Mouse (Mus musculus) erythroblast, adult 5-6 weeks (primary cell): ENCODE data around the gene Fmo2. TPM values are rescaled to one million over a fixed set of nuclear protein-coding genes. Genes with fewer than 3 reads are reported as not detected.

ENCODE experiments used
- ATAC-seq: replicated peaks from 2 replicates; pipeline ENCODE4 v1.8.0; 2016; ENCODE audit warnings: moderate number of reproducible peaks, mild to moderate bottlenecking, moderate TSS enrichment, inconsistent platforms; ENCODE audit not compliant: poor library complexity, low FRiP score, severe bottlenecking
- total RNA-seq, 2 experiments: library from RNA; stranded (forward) in 1 of 2; stranded (reverse) in 1 of 2; fragments of 150-400 nt in 1 of 2; fragments of 200-764, 138-1000 nt in 1 of 2; gene quantifications; 2 replicates each; pipeline versions ENCODE4 v1.2.3 to v1.2.4; 2015 to 2017; ENCODE audit warnings: low replicate concordance in 2 of 2

Gene Fmo2
- not detected in 2 replicates for total RNA-seq (2015; ENCODE audit: low replicate concordance)
- total RNA-seq (2017; ENCODE audit: low replicate concordance) = not detected in 2 replicates

DNA sequence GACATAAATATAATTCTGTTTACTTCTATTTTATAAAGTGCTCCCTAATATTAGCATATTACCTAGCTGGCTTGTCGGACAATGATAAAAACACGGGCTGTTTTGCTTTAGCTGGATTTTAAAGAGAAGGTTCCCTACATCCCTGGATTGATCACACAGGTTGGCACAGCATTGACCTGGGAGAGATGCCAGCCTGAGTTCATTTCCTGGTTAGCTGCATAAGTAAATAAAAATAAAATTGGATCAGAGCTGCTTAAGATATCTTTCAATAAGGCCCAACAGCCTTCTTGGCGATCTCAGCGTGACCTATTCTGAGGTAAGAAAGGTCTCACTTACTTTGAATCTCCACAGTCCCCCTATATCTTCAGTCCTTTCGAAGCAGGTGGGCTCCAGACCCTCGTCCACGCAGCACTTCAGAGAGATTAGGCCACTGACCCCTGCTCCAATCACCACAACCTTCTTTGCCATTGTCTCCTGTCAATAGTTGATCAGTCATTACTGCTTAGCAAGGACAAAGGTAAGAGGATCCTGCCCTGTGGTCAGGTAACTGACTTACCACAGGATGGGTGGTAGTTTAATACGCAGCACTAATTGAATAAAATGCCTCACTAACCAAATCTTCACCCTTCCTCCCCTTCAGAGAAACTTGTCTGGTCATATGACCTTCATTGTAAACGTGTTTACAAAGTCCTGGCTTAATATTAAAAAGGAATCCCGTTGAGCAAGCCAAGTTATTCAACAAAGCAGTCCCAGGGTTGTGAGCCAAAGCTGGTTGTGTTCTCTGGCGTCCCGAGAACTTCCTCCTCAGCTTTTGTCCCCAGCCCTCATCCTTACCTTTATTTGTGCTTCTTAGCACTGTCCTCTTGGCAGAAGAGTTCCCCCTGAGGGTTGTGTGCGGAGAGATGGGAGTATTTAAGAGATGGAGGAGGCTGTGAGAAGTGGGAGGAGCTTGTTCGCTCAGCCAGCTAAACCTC lies at the start of gene Fmo2:
Gene Fmo2 (minus strand): TSS at position 889 of the 974 bp plus-strand sequence.
- ATAC-seq = no peak

DNA sequence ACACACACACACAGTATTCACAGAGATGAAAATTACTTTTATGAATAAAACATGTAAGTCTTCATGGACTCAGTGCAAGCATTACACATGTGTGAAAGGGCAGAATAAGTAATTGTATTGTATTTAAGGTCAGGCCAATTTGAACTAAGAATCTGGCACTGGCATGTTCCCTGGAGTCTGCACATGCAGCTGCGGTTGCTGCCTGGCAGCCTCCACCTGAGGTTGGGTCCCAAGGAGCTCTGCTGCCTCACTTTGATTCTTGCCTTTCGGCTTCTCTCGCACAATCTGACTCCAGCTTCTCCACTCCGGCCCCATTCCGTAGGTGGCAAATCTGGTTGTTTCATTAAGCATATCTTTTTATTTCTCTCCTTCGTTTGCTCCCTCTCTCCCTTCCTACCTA lies 49.4 kb upstream of the Fmo2 start:
- ATAC-seq = no peak

GRCm38 (mm10) chr1:162946837-162947558 lies 48.5 kb upstream of the Fmo2 start:
- no peak for ATAC-seq

DNA sequence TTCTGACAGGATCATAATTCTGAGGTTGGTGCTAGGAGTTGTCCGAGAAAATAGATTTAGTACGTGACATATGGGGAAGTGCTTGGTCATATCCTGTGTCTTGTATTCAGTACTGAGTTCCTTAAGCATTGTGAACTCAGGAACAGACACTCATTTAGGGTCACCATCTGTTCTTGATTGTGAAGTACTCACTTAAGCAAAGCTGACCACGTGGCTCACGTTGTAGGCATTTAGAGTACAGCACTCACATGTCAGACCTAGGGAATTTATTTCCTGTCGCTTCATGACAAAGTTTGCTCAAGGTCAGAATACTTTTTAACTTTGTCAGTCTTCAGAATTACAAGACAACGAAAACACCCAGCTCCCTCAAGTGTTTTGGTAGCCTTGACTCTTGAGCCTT lies 45.2 kb upstream of the Fmo2 start:
- no peak for ATAC-seq

DNA sequence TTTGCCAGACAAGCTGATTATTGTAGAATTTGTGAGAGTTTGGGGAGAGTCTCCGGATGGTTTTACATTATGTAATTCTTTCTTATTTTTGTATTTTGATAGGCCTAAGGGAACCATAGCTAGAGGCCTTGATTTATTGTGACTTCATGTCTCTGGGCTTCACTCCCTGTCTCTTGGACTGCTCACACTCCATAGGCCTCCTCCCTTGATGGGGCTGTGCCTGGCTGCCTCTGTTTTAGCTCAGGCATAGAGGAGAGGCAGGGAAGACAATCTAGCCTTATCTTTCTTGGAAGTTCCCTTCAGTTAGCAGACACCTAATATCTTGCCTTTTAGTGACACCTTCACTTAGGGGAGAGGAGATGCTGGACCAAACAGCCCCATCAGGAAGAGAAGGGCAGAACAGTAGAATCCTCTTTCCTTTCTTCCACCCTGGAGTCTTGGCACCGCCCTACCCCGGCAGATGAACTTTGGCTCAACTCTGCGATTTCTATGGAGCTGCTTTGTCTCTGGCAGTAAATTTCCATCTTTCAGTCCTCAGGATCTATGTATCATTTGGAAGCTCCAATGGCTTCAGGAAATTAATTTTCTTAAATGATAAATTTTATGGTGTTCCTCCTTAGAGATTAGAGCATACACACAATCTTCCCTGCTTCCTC lies 40.3 kb upstream of the Fmo2 start:
- no peak for ATAC-seq

DNA sequence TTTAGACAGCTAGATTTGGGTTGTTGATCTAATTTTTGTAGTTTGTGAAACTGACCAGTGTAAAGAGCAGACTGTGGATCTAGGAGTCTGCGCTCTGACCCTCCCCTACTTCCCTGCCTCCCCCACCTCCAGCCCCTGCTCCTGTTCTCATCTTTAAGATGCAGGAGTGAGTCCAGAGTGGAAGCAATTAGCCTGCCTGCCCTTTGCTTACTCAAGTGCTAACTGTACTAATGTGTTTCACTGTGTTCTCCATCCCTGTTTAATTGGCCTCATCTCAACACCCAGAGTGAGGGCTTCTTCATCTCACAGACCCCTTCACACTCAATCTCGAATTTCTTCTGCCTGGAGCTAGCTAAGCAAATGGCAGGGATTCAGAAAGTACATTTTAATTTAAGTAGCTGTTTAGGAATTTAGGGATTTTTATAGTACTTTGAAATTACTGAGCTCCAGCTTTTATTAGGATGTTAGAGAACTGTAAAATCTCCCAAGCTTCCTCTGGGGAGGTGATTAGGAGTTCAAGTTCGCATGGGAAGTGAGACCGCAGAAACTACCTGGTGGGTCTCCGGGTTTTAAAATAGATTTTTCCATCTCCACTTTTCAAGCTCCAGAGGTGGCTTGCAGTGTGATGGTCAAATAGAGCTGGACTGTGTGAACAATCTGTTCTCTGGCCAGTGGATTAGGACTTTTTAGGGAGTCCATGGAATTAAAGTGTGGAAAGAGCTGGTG lies 39.6 kb upstream of the Fmo2 start:
- no peak for ATAC-seq

DNA sequence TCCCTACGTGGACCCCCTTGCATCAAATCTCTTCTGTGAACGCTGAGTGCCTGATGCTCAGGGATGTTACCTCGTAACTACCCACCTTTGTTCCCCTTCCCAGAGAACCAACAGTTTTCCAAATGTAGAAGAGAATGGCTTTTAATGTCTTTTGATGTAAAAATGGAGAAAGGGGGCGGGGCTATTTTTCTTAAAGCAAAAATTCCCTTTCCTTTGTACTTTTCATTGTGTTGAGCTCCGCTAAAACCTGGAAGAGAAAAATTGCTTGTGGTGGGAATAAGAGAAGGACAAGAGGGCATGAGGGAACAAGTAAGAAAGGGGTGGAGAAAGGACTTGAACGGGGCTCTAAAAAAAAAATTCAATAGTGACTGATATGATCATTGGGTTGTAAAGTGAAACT lies 38.9 kb upstream of the Fmo2 start, which contains the start of gene Fmo6:
Gene Fmo6 (minus strand): TSS at position 101 of the 400 bp plus-strand sequence.
- ATAC-seq = no peak

DNA sequence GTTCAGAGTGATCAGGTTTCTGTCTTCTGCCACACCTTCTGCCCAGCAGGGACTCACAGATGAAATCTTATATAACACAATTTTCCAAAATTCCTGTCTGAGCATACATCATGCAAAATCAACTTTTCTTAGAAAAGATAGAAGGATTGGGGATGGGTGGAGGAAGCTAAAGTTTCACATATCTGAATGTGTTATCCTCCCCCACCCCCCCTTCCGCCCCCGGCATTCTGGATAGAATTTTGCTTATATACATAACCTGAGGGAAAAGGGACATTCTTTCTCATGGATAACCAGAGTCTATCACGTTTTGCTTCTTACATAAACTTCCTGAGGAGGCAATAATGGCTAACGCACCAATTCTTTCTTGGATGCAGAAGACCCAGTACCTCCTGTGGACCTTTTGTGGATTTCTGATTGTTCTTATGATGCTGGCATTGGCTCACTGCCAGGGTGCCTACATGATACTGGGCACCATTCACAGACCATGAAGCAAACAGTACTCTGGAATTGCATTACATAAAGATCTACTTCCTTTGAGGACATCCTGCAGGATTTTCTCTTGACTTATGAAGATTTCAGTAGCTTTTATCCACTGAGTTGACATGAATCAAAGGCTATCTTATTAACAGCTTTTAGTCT lies 36.0 kb upstream of the Fmo2 start:
- no peak for ATAC-seq

DNA sequence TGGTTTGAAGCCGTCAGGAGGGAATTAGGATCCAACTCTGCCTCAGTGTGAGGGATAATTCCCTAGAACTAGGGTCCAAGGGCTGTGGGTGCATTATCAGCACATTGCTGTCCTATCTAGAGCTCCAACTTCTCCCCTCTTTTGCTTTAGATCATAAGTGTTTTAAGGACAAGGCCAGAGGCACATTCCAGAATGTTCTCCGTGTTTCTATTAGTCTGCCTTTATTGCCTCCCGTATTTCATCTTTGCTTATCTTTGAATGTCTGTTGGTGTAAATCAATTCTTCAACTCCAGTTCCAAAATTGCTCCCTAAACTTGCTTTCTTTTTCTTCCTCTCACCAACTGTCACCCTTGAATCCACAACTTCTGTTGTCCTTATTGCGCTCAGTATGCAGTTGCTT lies 33.9 kb upstream of the Fmo2 start:
- no peak for ATAC-seq

GRCm38 (mm10) chr1:162931880-162932279 lies 33.4 kb upstream of the Fmo2 start:
- no peak for ATAC-seq

DNA sequence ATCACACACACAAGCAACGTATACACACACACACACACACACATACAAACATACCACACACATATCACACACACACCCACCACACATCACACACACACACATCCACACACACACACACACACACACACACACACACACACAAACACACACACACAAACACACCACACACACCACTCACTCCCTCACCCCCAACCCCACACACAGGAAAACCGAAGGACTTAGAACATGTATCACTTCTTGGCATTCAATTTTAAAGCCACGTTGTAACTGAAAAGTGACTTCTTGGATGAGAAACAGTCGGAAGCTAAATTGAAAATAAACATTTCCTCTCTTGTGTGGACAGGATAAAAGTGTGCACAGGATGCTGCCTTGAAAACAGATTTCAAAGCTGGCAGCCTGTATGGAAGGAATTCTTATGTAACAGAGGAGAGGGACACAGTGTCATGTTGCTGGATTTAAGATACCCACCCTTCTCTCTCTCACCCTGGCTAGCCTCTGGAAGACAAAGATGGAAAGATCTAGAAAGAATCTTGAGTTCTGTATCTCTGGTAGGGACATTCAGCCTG lies 32.9 kb upstream of the Fmo2 start:
- ATAC-seq = no peak

GRCm38 (mm10) chr1:162930631-162931030 lies 32.1 kb upstream of the Fmo2 start:
- ATAC-seq = no peak

GRCm38 (mm10) chr1:162929146-162929545 lies 30.6 kb upstream of the Fmo2 start:
- ATAC-seq = no peak

DNA sequence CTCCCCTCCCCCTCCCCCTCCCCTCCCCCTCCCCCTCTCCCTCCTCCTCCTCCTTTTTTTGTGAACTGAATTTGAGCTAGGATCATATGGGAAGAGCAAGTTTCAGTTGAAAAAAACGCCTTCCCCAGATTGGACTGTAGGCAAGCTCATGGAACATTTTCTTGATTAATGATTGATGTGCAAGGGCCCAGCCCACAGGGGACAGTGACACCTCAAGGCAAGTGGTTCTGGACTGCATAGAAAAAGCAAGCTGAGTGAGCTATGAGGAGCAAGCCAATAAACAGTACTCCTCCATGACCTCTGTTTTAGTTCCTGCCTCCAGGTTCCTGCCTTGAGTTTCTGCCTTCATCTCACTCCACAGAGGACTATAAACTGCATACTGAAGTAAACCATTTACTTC lies 26.6 kb upstream of the Fmo2 start:
- ATAC-seq = no peak

GRCm38 (mm10) chr1:162916661-162917060 lies 18.1 kb upstream of the Fmo2 start:
- no peak for ATAC-seq

DNA sequence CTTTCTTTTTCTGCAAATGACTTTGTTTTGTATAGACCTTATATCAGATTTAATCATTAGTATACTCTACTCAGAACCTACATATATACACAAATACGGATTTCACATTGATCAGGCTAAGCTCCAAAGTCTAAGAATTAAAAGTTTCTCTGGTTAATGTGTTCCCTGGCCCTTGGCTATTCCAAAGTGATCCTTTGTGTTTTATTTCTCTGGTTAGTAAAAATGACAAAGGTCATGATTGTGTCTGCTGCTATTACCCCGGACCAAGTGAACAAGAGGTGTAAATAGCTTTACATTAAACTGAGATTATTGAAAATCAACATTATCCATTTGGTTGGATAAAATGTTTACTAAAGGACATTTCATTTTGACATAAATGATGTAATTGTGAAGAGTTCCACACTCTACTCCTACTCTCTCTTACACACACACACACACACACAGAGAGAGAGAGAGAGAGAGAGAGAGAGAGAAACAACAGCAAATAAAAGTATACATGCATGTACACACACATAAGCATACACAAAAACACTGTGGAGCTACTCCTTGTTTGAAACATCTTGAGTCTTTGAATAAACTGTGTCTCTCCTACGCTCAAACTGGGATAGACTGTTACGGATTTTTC lies 16.5 kb upstream of the Fmo2 start:
- no peak for ATAC-seq

GRCm38 (mm10) chr1:162912085-162912484 lies 13.6 kb upstream of the Fmo2 start:
- ATAC-seq = no peak

DNA sequence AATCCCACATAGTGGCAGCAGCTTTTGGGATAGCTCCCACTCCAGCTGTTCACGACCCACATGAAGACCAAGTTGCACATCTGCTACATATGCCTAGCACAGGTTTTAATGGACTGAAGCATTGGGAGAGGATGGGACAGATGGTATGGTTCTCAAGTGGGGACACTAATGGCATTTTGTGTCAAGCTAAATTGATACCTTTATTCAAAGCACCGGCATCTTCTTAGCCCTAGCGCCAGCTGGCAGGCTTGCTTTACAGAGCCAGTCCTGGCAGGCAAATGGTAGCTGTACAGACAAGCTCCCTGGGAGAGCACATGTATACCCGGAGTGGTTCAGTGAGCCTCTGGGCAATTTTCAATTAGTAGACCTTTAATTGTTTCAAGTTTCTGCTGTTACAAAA lies 3.4 kb upstream of the Fmo2 start:
- ATAC-seq = no peak
